Comparison of ENCODE assay signal across 10 mouse cellular contexts in the genomic region with DNA sequence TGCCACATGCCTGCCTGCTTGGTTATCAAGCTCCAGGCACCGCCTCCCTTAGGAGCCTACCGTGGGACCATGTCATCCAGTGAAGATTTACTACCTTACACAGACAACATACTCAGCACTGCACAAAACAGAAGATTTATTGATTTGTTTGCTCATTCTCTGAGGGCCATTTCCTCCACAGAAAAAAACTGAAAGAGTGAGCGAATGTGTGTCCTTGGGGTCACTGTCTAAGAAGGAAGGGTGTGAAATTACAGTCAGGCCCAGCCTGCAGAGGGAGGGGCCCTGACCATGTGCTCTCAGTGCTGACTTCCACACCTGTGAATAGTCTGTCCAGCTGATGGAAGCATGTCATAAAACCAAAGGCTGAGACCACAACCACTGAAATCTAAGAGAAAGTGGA.
DNase-seq lines count a peak whose midpoint lies in the region; ATAC-seq and TF ChIP-seq lines count a peak whose summit lies in the region.
"Had no signal": no experiment of that assay in that cellular context is flagged by ENCODE, and none has a peak within 500 bp of the region (broad histone marks: within the 10 kb centered on the region; RNA-seq: fewer than 3 reads in every experiment).

No protein-coding gene starts in this region.

- no peak overlapping the region for H3K4me2 ChIP-seq in kidney, postnatal 0 days (ENCODE audit: low read length)
- no peak overlapping the region for H3K4me2 ChIP-seq in neural tube, embryonic 15.5 days
- H3K4me2 ChIP-seq in liver, embryonic 12.5 days: no peak overlapping the region
- H3K4me2 ChIP-seq: lung, embryonic 14.5 days; midbrain, embryonic 12.5 days had no signal

- no peak for TF ChIP-seq CTCF in kidney, adult 2 months (conservative IDR thresholded peaks at IDR 0.05; ENCODE audit: insufficient read depth, insufficient read length, low read depth, low read length)
- no peak for TF ChIP-seq CTCF in kidney, postnatal 0 days (IDR thresholded peaks at IDR 0.05; ENCODE audit: low read depth)

- ATAC-seq in kidney, postnatal 0 days (replicated peaks; ENCODE audit: low FRiP score, low read depth): peak; percentile 92
- ATAC-seq in neural tube, embryonic 15.5 days (ENCODE audit: low FRiP score): peak; percentile 74
- no peak for ATAC-seq in liver, embryonic 12.5 days

- no peak overlapping the region for H3K9ac ChIP-seq in kidney, postnatal 0 days (ENCODE audit: low read depth, low read length)
- H3K9ac ChIP-seq in neural tube, embryonic 15.5 days (replicated peaks): no peak overlapping the region
- no peak overlapping the region for H3K9ac ChIP-seq in liver, embryonic 12.5 days
- H3K9ac ChIP-seq: lung, embryonic 14.5 days; midbrain, embryonic 12.5 days had no signal

- peak; percentile 31 for DNase-seq in kidney, adult 2 months
- no peak for DNase-seq in kidney, adult 18-20 months
- DNase-seq in embryo, embryonic 9.5 days (ENCODE audit: extremely low spot score): peak; percentile 19
- DNase-seq in kidney, postnatal 0 days (ENCODE audit: low spot score): peak; percentile 86
- no peak for DNase-seq in gastrocnemius, postnatal 25 days
- DNase-seq in frontal cortex, postnatal 10 days (ENCODE audit: low spot score in 2 of 2): no peak
- DNase-seq: lung, embryonic 14.5 days had no signal

- H3K9me3 ChIP-seq in kidney, postnatal 0 days (replicated peaks; ENCODE audit: low read length): no peaks in the 10 kb centered on the region
- H3K9me3 ChIP-seq in neural tube, embryonic 15.5 days (replicated peaks): no peaks in the 10 kb centered on the region
- no peaks in the 10 kb centered on the region for H3K9me3 ChIP-seq in liver, embryonic 12.5 days (replicated peaks)
- H3K9me3 ChIP-seq: midbrain, embryonic 12.5 days had no signal

- no peaks in the 10 kb centered on the region for H3K36me3 ChIP-seq in kidney, adult 2 months (ENCODE audit: control insufficient read depth, insufficient read depth, low read length)
- H3K36me3 ChIP-seq in kidney, postnatal 0 days (ENCODE audit: insufficient read depth, low read length): no peaks in the 10 kb centered on the region
- H3K36me3 ChIP-seq in neural tube, embryonic 15.5 days: peaks cover 15% of the 10 kb centered on the region; the same call in 1 of the 2 replicates
- no peaks in the 10 kb centered on the region for H3K36me3 ChIP-seq in liver, embryonic 12.5 days

- no peak for TF ChIP-seq POLR2A in kidney, adult 2 months (IDR thresholded peaks at IDR 0.05; ENCODE audit: low read depth, low read length)

- H3K27ac ChIP-seq in kidney, adult 2 months (ENCODE audit: insufficient read depth, low read depth, low read length): no peak overlapping the region
- H3K27ac ChIP-seq in kidney, postnatal 0 days: no peak overlapping the region
- H3K27ac ChIP-seq in neural tube, embryonic 15.5 days (replicated peaks): 0 out of 2 replicates have a peak overlapping the region, but pooled peaks have one; percentile 2
- no peak overlapping the region for H3K27ac ChIP-seq in liver, embryonic 12.5 days
- H3K27ac ChIP-seq: midbrain, embryonic 12.5 days had no signal

- WGBS in kidney, adult 2 months: 15% methylated on average over 3 of the region's 3 CpGs
- 14% methylated on average over 3 of the region's 3 CpGs for WGBS in kidney, postnatal 0 days
- WGBS in neural tube, embryonic 15.5 days: 10% methylated on average over 3 of the region's 3 CpGs
- 52% methylated on average over 3 of the region's 3 CpGs for WGBS in liver, embryonic 12.5 days (ENCODE audit: insufficient replicate concordance)

- H3K4me3 ChIP-seq in kidney, adult 2 months (ENCODE audit: insufficient read depth, low read depth, low read length): no peak overlapping the region
- H3K4me3 ChIP-seq in kidney, postnatal 0 days (replicated peaks; ENCODE audit: low read depth, low read length): no peak overlapping the region
- no peak overlapping the region for H3K4me3 ChIP-seq in neural tube, embryonic 15.5 days (replicated peaks)
- no peak overlapping the region for H3K4me3 ChIP-seq in liver, embryonic 12.5 days
- H3K4me3 ChIP-seq: midbrain, embryonic 12.5 days had no signal

- H3K4me1 ChIP-seq in kidney, adult 2 months (ENCODE audit: control insufficient read depth, insufficient read depth, low read length): no peaks in the 10 kb centered on the region
- H3K4me1 ChIP-seq in kidney, postnatal 0 days (replicated peaks; ENCODE audit: insufficient read depth, low read length): peaks cover 5% of the 10 kb centered on the region; the same call in 1 of the 2 replicates
- peaks cover 6% of the 10 kb centered on the region for H3K4me1 ChIP-seq in neural tube, embryonic 15.5 days
- H3K4me1 ChIP-seq in liver, embryonic 12.5 days: no peaks in the 10 kb centered on the region
- H3K4me1 ChIP-seq: midbrain, embryonic 12.5 days had no signal

- H3K27me3 ChIP-seq in kidney, adult 2 months (replicated peaks; ENCODE audit: control insufficient read depth, insufficient read depth, low read length): no peaks in the 10 kb centered on the region
- H3K27me3 ChIP-seq in kidney, postnatal 0 days (ENCODE audit: insufficient read depth, low read length): no peaks in the 10 kb centered on the region
- H3K27me3 ChIP-seq in neural tube, embryonic 15.5 days (replicated peaks): no peaks in the 10 kb centered on the region
- no peaks in the 10 kb centered on the region for H3K27me3 ChIP-seq in liver, embryonic 12.5 days (replicated peaks)
- H3K27me3 ChIP-seq: midbrain, embryonic 12.5 days had no signal

Comparison
In these comparisons a context has a peak if more than half of its experiments do, and no peak if none do; other contexts are left out.
1. DNase-seq: peak in kidney, adult 2 months (single experiment), embryo, embryonic 9.5 days (single experiment) and kidney, postnatal 0 days (single experiment); none in kidney, adult 18-20 months (single experiment), gastrocnemius, postnatal 25 days (single experiment) and frontal cortex, postnatal 10 days (0 of 2).